Mouse (Mus musculus): ENCODE results near the gene Osm. TPM values are rescaled to one million over a fixed set of nuclear protein-coding genes. Genes with fewer than 3 reads are reported as not detected.

Osm gene
- total and polyA plus RNA-seq, 2 experiments, result not detected

GRCm38 (mm10) chr11:4268500-4268899 is 32.3 kb downstream of the Osm start:
- H3K79me2 ChIP-seq (ENCODE audit: control insufficient read depth, insufficient read depth, low read length), result no peaks in the 10 kb centered on the region
- no peak overlapping the region for H3K9ac ChIP-seq (ENCODE audit: low read depth, low read length)
- no peaks in the 10 kb centered on the region for H3K36me3 ChIP-seq (ENCODE audit: control insufficient read depth, insufficient read depth, low read length)
- H3K27ac ChIP-seq (replicated peaks; ENCODE audit: insufficient read depth, low read depth, low read length), result no peak overlapping the region
- no peak for TF ChIP-seq POLR2A (IDR thresholded peaks at IDR 0.05; ENCODE audit: extremely low read depth, insufficient read depth, low read length)
- TF ChIP-seq CTCF (IDR thresholded peaks at IDR 0.05; ENCODE audit: low read depth, low read length), result no peak
- no peaks in the 10 kb centered on the region for H3K27me3 ChIP-seq (ENCODE audit: control insufficient read depth, insufficient read depth, low read length)
- DNase-seq (ENCODE audit: extremely low read depth, low read depth, low spot score), result no peak
- H3K4me1 ChIP-seq (ENCODE audit: control insufficient read depth, insufficient read depth, low read length), result no peaks in the 10 kb centered on the region
- WGBS, result 90% methylated on average over 6 of the region's 6 CpGs
- H3K4me3 ChIP-seq (ENCODE audit: insufficient read depth, low read depth, low read length), result no peak overlapping the region

DNA sequence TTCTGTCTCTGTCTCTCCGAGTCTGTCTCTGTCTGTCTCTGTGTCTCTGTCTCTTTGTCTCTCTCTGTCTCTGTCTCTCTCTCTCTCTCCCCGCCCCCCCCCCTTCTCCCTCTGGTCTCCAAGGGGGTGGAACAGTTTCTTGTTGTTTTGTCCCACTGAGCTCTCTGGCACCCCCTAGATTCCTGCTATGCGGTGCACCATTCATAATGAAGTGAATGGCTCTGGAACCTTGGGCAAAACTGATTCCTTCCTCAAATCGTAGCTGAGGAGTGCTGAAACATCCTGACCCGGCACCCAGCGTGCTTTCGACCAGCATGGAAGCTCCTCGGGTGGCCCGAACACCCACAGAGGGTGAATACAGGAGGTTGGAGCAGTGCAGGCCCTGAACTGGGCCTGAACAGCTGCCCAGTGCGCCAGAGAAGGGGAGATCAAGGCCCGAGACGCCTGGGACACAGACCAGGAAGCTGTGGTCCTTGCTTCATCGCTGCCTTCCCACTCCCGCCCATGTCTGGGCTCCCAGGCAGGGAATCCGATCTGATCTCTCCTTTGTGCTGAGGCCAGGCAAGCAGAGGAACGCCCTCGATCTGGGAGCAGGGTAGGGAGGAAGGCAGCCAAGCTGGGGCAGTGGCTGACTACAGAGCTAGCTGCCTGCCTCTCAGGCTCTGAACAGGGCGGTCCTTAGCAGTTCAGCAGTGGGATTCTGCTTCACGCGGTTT is 34.7 kb downstream of the Osm start:
- Histone ChIP-seq H3K27me3 (ENCODE audit: control insufficient read depth, insufficient read depth, low read length) (no peaks in the 10 kb centered on the region), H3K4me1 (ENCODE audit: control insufficient read depth, insufficient read depth, low read length) (no peaks in the 10 kb centered on the region), H3K4me3 (ENCODE audit: insufficient read depth, low read depth, low read length) (no peak overlapping the region), H3K27ac (replicated peaks; ENCODE audit: insufficient read depth, low read depth, low read length) (no peak overlapping the region), H3K36me3 (ENCODE audit: control insufficient read depth, insufficient read depth, low read length) (no peaks in the 10 kb centered on the region), H3K9ac (ENCODE audit: low read depth, low read length) (no peak overlapping the region), H3K79me2 (ENCODE audit: control insufficient read depth, insufficient read depth, low read length) (no peaks in the 10 kb centered on the region)
- no peak for DNase-seq (ENCODE audit: extremely low read depth, low read depth, low spot score)
- 61% methylated on average over 20 of the region's 20 CpGs for WGBS
- TF ChIP-seq POLR2A (IDR thresholded peaks at IDR 0.05; ENCODE audit: extremely low read depth, insufficient read depth, low read length), result no peak
- 0 out of 2 replicates have a peak, but pooled peaks have one; percentile 7 for TF ChIP-seq CTCF (IDR thresholded peaks at IDR 0.05; ENCODE audit: low read depth, low read length)

GRCm38 (mm10) chr11:4271544-4271943 is 35.3 kb downstream of the Osm start:
- TF ChIP-seq CTCF (IDR thresholded peaks at IDR 0.05; ENCODE audit: low read depth, low read length), result no peak
- no peak for TF ChIP-seq POLR2A (IDR thresholded peaks at IDR 0.05; ENCODE audit: extremely low read depth, insufficient read depth, low read length)
- Histone ChIP-seq H3K79me2 (ENCODE audit: control insufficient read depth, insufficient read depth, low read length) (no peaks in the 10 kb centered on the region), H3K36me3 (ENCODE audit: control insufficient read depth, insufficient read depth, low read length) (no peaks in the 10 kb centered on the region), H3K27ac (replicated peaks; ENCODE audit: insufficient read depth, low read depth, low read length) (no peak overlapping the region), H3K9ac (ENCODE audit: low read depth, low read length) (no peak overlapping the region), H3K27me3 (ENCODE audit: control insufficient read depth, insufficient read depth, low read length) (no peaks in the 10 kb centered on the region), H3K4me1 (ENCODE audit: control insufficient read depth, insufficient read depth, low read length) (no peaks in the 10 kb centered on the region), H3K4me3 (ENCODE audit: insufficient read depth, low read depth, low read length) (no peak overlapping the region)
- whole genome bisulfite sequencing, result 91% methylated on average over 11 of the region's 11 CpGs
- no peak for DNase-seq (ENCODE audit: extremely low read depth, low read depth, low spot score)

DNA sequence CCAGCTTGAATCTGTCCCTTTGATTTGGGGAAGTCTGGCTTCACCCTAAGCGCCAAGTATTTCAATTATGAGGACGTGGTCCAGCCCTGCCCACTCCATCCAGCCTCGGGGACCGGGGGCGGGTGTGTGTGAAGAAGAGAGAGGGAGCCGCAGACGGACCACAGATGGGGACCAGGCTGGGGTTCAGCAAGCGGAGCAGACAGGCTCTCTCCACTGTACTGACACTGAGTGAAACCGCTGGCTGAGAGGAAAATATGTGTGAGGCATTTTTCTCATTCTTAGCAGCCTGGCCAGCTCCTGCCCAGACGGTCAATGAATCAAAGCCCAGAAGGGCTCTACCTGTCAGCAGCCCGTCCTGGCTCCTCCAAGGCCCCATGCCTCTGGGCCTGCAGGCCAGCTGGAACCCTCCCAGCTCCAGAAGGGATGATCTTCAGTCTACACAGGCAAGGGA is 40.2 kb downstream of the Osm start:
- TF ChIP-seq CTCF (IDR thresholded peaks at IDR 0.05; ENCODE audit: low read depth, low read length) (no peak), POLR2A (IDR thresholded peaks at IDR 0.05; ENCODE audit: extremely low read depth, insufficient read depth, low read length) (no peak)
- no peak overlapping the region for H3K9ac ChIP-seq (ENCODE audit: low read depth, low read length)
- no peaks in the 10 kb centered on the region for H3K36me3 ChIP-seq (ENCODE audit: control insufficient read depth, insufficient read depth, low read length)
- DNase-seq (ENCODE audit: extremely low read depth, low read depth, low spot score), result no peak
- H3K27me3 ChIP-seq (ENCODE audit: control insufficient read depth, insufficient read depth, low read length), result no peaks in the 10 kb centered on the region
- no peak overlapping the region for H3K27ac ChIP-seq (replicated peaks; ENCODE audit: insufficient read depth, low read depth, low read length)
- WGBS, result 83% methylated on average over 11 of the region's 11 CpGs
- H3K79me2 ChIP-seq (ENCODE audit: control insufficient read depth, insufficient read depth, low read length), result no peaks in the 10 kb centered on the region
- no peaks in the 10 kb centered on the region for H3K4me1 ChIP-seq (ENCODE audit: control insufficient read depth, insufficient read depth, low read length)
- H3K4me3 ChIP-seq (ENCODE audit: insufficient read depth, low read depth, low read length), result no peak overlapping the region

- TF ChIP-seq CTCF (IDR thresholded peaks at IDR 0.05; ENCODE audit: low read depth, low read length), result no peak
- TF ChIP-seq POLR2A (IDR thresholded peaks at IDR 0.05; ENCODE audit: extremely low read depth, insufficient read depth, low read length), result no peak
- no peak overlapping the region for H3K27ac ChIP-seq (replicated peaks; ENCODE audit: insufficient read depth, low read depth, low read length)
- 80% methylated on average over 7 of the region's 7 CpGs for WGBS
- H3K4me1 ChIP-seq (ENCODE audit: control insufficient read depth, insufficient read depth, low read length), result no peaks in the 10 kb centered on the region
- H3K4me3 ChIP-seq (ENCODE audit: insufficient read depth, low read depth, low read length), result no peak overlapping the region
- no peak for DNase-seq (ENCODE audit: extremely low read depth, low read depth, low spot score)
- H3K9ac ChIP-seq (ENCODE audit: low read depth, low read length), result no peak overlapping the region
- no peaks in the 10 kb centered on the region for H3K79me2 ChIP-seq (ENCODE audit: control insufficient read depth, insufficient read depth, low read length)
- no peaks in the 10 kb centered on the region for H3K27me3 ChIP-seq (ENCODE audit: control insufficient read depth, insufficient read depth, low read length)
- no peaks in the 10 kb centered on the region for H3K36me3 ChIP-seq (ENCODE audit: control insufficient read depth, insufficient read depth, low read length)
These were observed 43.7 kb downstream of the Osm start for GRCm38 (mm10) chr11:4279909-4280308.

- no peaks in the 10 kb centered on the region for H3K27me3 ChIP-seq (ENCODE audit: control insufficient read depth, insufficient read depth, low read length)
- no peak for DNase-seq (ENCODE audit: extremely low read depth, low read depth, low spot score)
- H3K9ac ChIP-seq (ENCODE audit: low read depth, low read length), result no peak overlapping the region
- H3K4me1 ChIP-seq (ENCODE audit: control insufficient read depth, insufficient read depth, low read length), result no peaks in the 10 kb centered on the region
- WGBS, result 91% methylated on average over 6 of the region's 6 CpGs
- no peaks in the 10 kb centered on the region for H3K79me2 ChIP-seq (ENCODE audit: control insufficient read depth, insufficient read depth, low read length)
- no peak for TF ChIP-seq CTCF (IDR thresholded peaks at IDR 0.05; ENCODE audit: low read depth, low read length)
- no peak for TF ChIP-seq POLR2A (IDR thresholded peaks at IDR 0.05; ENCODE audit: extremely low read depth, insufficient read depth, low read length)
- H3K4me3 ChIP-seq (ENCODE audit: insufficient read depth, low read depth, low read length), result no peak overlapping the region
- no peak overlapping the region for H3K27ac ChIP-seq (replicated peaks; ENCODE audit: insufficient read depth, low read depth, low read length)
- no peaks in the 10 kb centered on the region for H3K36me3 ChIP-seq (ENCODE audit: control insufficient read depth, insufficient read depth, low read length)
These were observed 45.6 kb downstream of the Osm start for GRCm38 (mm10) chr11:4281852-4282251.
